Mouse (Mus musculus): ENCODE measurements around the gene Slc31a2. TPM values are rescaled to one million over a fixed set of nuclear protein-coding genes. Genes with fewer than 3 reads are reported as not detected.
A peak's percentile ranks its signal among the peaks of the same experiment; 100 is the strongest.

The Slc31a2 gene
- 26.6 and 33.0 TPM in 2 replicates for polyA plus RNA-seq (2012; rRNA removed)

DNA sequence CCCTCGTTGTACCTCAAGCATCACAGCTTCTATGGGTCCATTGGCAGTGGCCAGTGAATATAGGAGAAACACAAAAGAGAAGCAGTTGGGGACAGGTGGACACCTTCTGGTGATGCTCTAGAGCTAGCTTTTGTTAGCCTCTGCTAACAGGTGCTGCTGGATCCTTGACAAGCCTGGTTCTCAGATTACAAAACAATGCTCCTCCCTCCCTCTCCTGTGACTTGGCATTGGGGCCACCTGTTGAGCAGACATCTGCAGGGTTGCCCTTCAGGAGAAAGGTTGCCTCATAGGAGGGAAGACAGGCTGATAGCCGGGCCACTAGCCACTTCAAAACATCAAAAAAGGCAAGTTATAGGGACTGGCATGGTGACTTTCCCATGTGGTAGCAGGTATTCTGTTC, at the start of gene Slc31a2:
Gene Slc31a2, plus strand, starts transcription at position 287 of the 400 bp plus-strand sequence.
- whole genome bisulfite sequencing, result 50% methylated on average over 2 of the region's 2 CpGs
- no peak for DNase-seq

DNA sequence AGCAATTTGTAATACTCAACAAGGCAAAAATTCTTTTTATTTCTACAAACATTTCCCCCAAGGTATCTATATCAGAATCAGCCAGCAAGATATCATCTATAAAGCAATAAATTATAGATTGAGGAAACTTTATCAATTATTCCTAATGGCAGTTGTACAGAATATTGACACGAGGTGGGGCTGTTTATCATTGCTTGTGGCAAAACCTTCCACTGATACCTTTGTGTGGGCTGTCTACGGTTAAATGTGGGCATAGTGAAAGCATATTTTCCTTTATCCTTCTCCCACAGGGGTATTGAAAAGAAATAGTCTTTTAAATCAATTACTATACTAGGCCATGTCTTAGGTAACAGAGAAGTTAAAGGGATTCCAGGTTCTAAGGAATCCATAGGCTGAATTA, 48.9 kb upstream of the Slc31a2 start:
- Histone ChIP-seq H3K27me3 (replicated peaks; ENCODE audit: control insufficient read depth, insufficient read depth, low read length) (no peaks in the 10 kb centered on the region), H3K36me3 (ENCODE audit: control insufficient read depth, insufficient read depth, low read length) (no peaks in the 10 kb centered on the region), H3K27ac (ENCODE audit: insufficient read depth, low read depth, low read length) (no peak overlapping the region), H3K4me1 (ENCODE audit: control insufficient read depth, insufficient read depth, low read length) (no peaks in the 10 kb centered on the region), H3K4me3 (ENCODE audit: insufficient read depth, low read depth, low read length) (no peak overlapping the region)
- 85% methylated on average over 2 of the region's 2 CpGs for WGBS
- no peak for TF ChIP-seq POLR2A (IDR thresholded peaks at IDR 0.05; ENCODE audit: low read depth, low read length)
- TF ChIP-seq CTCF (conservative IDR thresholded peaks at IDR 0.05; ENCODE audit: insufficient read depth, insufficient read length, low read depth, low read length), result no peak
- DNase-seq, result no peak

More for the DNA sequence above, at the start of gene Slc31a2:
- Histone ChIP-seq H3K4me3 (ENCODE audit: insufficient read depth, low read depth, low read length) (no peak within 1 kb of the TSS), H3K36me3 (ENCODE audit: control insufficient read depth, insufficient read depth, low read length) (no peaks in the 10 kb centered on the region), H3K4me1 (ENCODE audit: control insufficient read depth, insufficient read depth, low read length) (no peaks in the 10 kb centered on the region), H3K27me3 (replicated peaks; ENCODE audit: control insufficient read depth, insufficient read depth, low read length) (no peaks in the 10 kb centered on the region), H3K27ac (ENCODE audit: insufficient read depth, low read depth, low read length) (no peak within 1 kb of the TSS)
- TF ChIP-seq CTCF (conservative IDR thresholded peaks at IDR 0.05; ENCODE audit: insufficient read depth, insufficient read length, low read depth, low read length), result no peak

DNA sequence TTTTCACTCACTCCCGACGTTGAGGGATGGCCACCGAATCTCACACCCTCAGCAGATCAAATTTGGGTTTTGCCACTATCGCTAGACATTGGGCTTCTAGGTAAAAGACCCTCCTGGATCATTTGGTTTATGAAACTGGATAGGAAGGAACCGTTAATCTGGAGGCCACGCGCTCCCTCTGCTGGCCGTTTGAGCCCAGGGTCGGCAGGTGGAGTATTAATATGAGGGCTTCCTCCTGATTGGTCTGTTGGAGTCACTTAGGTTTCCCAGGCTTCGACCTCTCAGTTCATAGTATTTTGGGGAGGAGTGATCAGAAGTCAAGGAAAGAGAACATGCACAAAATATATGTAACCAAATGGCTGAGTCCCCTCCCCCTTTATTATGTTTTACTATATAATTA, 34.0 kb upstream of the Slc31a2 start:
- 37% methylated on average over 10 of the region's 10 CpGs for WGBS

DNA sequence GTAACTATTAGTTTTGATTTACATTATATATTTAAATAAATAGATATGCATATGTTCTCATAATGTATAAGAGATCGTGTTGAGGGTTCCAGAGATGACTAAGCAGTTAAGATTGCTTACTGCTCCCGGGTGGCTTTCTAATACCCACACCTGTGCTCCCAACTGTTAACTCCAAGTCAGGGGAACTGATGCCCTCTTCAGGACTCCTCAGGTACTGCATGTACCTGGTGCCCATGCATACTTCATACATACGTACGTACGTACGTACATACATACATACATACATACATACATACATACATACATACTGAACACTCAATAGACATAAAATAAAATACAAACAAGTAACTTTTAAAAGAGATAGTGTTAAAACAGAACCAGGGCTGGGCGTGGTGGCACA, 32.9 kb upstream of the Slc31a2 start:
- DNase-seq, result peak; percentile 7

More for the DNA sequence above, 34.0 kb upstream of the Slc31a2 start:
- TF ChIP-seq POLR2A (IDR thresholded peaks at IDR 0.05; ENCODE audit: low read depth, low read length), result no peak
- TF ChIP-seq CTCF (conservative IDR thresholded peaks at IDR 0.05; ENCODE audit: insufficient read depth, insufficient read length, low read depth, low read length), result peak; percentile 65
- Histone ChIP-seq H3K4me3 (ENCODE audit: insufficient read depth, low read depth, low read length) (no peak overlapping the region), H3K27me3 (replicated peaks; ENCODE audit: control insufficient read depth, insufficient read depth, low read length) (no peaks in the 10 kb centered on the region), H3K4me1 (ENCODE audit: control insufficient read depth, insufficient read depth, low read length) (no peaks in the 10 kb centered on the region), H3K36me3 (ENCODE audit: control insufficient read depth, insufficient read depth, low read length) (no peaks in the 10 kb centered on the region), H3K27ac (ENCODE audit: insufficient read depth, low read depth, low read length) (no peak overlapping the region)
- DNase-seq, result peak; percentile 30

DNA sequence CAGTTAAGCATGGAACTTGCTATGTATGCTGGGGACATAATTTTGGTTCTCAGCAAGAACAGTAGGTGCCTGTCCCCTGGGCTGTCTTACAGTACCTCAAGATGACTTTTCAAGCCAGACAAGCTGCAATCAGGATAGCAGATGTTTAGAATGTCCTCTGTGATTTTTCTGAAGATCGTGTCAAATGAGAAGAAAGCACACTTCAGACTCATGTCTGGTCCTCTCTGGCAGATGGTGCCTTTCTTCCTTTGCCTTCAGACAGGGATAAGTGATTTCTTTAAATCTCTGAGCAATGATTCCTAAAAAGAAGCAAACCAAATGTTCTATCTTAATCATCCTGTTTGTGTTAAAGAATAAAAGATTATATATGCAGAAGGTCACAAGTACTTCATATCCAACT, 32.2 kb upstream of the Slc31a2 start:
- no peaks in the 10 kb centered on the region for H3K4me1 ChIP-seq (ENCODE audit: control insufficient read depth, insufficient read depth, low read length)
- no peak overlapping the region for H3K4me3 ChIP-seq (ENCODE audit: insufficient read depth, low read depth, low read length)
- H3K27ac ChIP-seq (ENCODE audit: insufficient read depth, low read depth, low read length), result no peak overlapping the region
- H3K36me3 ChIP-seq (ENCODE audit: control insufficient read depth, insufficient read depth, low read length), result no peaks in the 10 kb centered on the region
- TF ChIP-seq POLR2A (IDR thresholded peaks at IDR 0.05; ENCODE audit: low read depth, low read length) (no peak), CTCF (conservative IDR thresholded peaks at IDR 0.05; ENCODE audit: insufficient read depth, insufficient read length, low read depth, low read length) (no peak)
- H3K27me3 ChIP-seq (replicated peaks; ENCODE audit: control insufficient read depth, insufficient read depth, low read length), result no peaks in the 10 kb centered on the region
- WGBS, result 77% methylated on average over 1 of the region's 1 CpGs
- DNase-seq, result no peak

More for the DNA sequence above, 32.9 kb upstream of the Slc31a2 start:
- WGBS, result 84% methylated on average over 7 of the region's 7 CpGs
- no peaks in the 10 kb centered on the region for H3K36me3 ChIP-seq (ENCODE audit: control insufficient read depth, insufficient read depth, low read length)
- no peak overlapping the region for H3K4me3 ChIP-seq (ENCODE audit: insufficient read depth, low read depth, low read length)
- H3K27me3 ChIP-seq (replicated peaks; ENCODE audit: control insufficient read depth, insufficient read depth, low read length), result no peaks in the 10 kb centered on the region
- no peaks in the 10 kb centered on the region for H3K4me1 ChIP-seq (ENCODE audit: control insufficient read depth, insufficient read depth, low read length)
- H3K27ac ChIP-seq (ENCODE audit: insufficient read depth, low read depth, low read length), result no peak overlapping the region
- TF ChIP-seq POLR2A (IDR thresholded peaks at IDR 0.05; ENCODE audit: low read depth, low read length) (no peak), CTCF (conservative IDR thresholded peaks at IDR 0.05; ENCODE audit: insufficient read depth, insufficient read length, low read depth, low read length) (peak; percentile 46)

DNA sequence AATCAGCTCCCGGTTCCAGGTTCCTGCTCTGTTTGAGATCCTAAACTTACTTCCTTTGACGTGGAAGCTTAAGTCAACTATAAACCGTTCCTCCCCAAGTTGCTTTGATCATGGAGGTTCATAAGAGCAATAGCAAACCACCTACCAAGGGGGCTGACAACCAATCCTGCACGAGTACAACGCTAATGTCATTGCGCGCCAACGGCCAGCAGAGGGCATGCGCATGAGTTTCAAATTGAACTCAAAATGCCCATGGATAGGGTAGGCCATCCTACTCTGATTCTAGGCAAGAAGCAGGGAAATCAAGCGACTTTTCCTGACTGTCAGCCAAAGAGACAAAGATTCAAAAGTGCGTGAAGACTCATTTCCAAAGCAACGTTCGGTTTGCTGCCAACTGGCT, 31.6 kb upstream of the Slc31a2 start, which contains the start of gene Zfp37:
Gene Zfp37, minus strand, starts transcription at position 279 of the 400 bp plus-strand sequence.
- WGBS, result 74% methylated on average over 13 of the region's 13 CpGs
- Histone ChIP-seq H3K27me3 (replicated peaks; ENCODE audit: control insufficient read depth, insufficient read depth, low read length) (no peaks in the 10 kb centered on the region), H3K36me3 (ENCODE audit: control insufficient read depth, insufficient read depth, low read length) (no peaks in the 10 kb centered on the region), H3K4me1 (ENCODE audit: control insufficient read depth, insufficient read depth, low read length) (no peaks in the 10 kb centered on the region), H3K27ac (ENCODE audit: insufficient read depth, low read depth, low read length) (no peak within 1 kb of the TSS), H3K4me3 (ENCODE audit: insufficient read depth, low read depth, low read length) (no peak within 1 kb of the TSS)
- peak; percentile 30; the same call in 1 of the 2 replicates for TF ChIP-seq CTCF (conservative IDR thresholded peaks at IDR 0.05; ENCODE audit: insufficient read depth, insufficient read length, low read depth, low read length)
- TF ChIP-seq POLR2A (IDR thresholded peaks at IDR 0.05; ENCODE audit: low read depth, low read length), result no peak
- no peak for DNase-seq

DNA sequence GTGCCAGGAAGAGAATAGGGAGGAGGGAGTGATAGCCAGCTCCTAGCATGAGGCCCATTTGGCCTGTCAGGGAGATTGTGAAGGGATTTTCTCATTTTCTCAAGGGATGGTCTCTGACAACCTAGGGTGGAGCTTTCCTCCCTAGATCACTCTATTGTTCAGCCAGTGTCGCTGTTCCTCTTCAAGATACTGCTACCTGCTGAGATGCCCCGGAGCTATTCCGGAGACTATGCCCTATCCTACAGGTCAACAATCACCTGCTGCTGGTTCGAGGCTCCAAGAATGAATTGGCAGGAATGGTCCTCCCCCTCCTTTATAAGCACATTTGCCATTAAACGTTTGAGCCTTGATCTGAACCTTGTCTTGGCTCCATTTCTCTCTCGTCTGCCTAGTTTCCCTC, 21.8 kb upstream of the Slc31a2 start:
- DNase-seq, result no peak
- Histone ChIP-seq H3K36me3 (ENCODE audit: control insufficient read depth, insufficient read depth, low read length) (no peaks in the 10 kb centered on the region), H3K27ac (ENCODE audit: insufficient read depth, low read depth, low read length) (no peak overlapping the region), H3K27me3 (replicated peaks; ENCODE audit: control insufficient read depth, insufficient read depth, low read length) (no peaks in the 10 kb centered on the region; the same call in 1 of the 2 replicates), H3K4me3 (ENCODE audit: insufficient read depth, low read depth, low read length) (no peak overlapping the region), H3K4me1 (ENCODE audit: control insufficient read depth, insufficient read depth, low read length) (no peaks in the 10 kb centered on the region)
- no peak for TF ChIP-seq POLR2A (IDR thresholded peaks at IDR 0.05; ENCODE audit: low read depth, low read length)
- no peak for TF ChIP-seq CTCF (conservative IDR thresholded peaks at IDR 0.05; ENCODE audit: insufficient read depth, insufficient read length, low read depth, low read length)
- WGBS, result 71% methylated on average over 6 of the region's 6 CpGs
